Mouse (Mus musculus) fibroblast of lung, adult 2 months (primary cell): Measurements from ENCODE around the gene Casc1.

ENCODE experiments used
- DNase-seq: peaks from one replicate; pipeline ENCODE4 v3.0.0-alpha.2; 2011; ENCODE audit warnings: low read depth

Casc1 gene

DNA sequence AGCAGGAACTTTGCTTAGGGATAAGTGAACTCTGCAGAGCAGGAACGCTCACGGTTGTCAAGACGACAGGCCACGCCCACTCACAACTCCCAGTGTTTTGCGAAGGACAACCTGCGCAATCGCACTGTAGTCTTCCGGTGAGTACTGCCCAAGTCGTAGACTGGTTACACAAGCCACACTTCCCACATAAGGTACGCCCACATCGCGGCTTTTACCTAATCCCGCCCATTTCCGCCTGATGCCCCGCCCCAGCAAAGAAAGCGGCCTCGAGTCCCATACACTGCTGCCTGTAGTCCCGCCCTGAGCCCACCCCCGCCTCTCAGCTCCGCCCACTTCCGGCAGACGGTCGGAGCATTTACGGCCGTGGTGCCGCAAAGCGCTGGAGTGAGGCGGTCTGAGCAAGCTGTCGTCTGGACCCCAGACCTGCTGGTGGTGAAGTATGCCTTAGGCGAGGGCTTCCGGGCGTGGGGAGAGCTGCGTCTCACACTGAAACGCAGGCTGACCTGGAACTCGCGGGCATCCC, at the start of gene Casc1, which contains the start of gene Etfrf1:
Casc1 (minus strand) TSS at position 190 of the 523 bp plus-strand sequence.
Etfrf1 (plus strand) TSS at position 319 of the 523 bp plus-strand sequence.
- DNase-seq: peak; percentile 99

GRCm38 (mm10) chr6:145256701-145257073, 45.9 kb upstream of the Casc1 start:
- no peak for DNase-seq

DNA sequence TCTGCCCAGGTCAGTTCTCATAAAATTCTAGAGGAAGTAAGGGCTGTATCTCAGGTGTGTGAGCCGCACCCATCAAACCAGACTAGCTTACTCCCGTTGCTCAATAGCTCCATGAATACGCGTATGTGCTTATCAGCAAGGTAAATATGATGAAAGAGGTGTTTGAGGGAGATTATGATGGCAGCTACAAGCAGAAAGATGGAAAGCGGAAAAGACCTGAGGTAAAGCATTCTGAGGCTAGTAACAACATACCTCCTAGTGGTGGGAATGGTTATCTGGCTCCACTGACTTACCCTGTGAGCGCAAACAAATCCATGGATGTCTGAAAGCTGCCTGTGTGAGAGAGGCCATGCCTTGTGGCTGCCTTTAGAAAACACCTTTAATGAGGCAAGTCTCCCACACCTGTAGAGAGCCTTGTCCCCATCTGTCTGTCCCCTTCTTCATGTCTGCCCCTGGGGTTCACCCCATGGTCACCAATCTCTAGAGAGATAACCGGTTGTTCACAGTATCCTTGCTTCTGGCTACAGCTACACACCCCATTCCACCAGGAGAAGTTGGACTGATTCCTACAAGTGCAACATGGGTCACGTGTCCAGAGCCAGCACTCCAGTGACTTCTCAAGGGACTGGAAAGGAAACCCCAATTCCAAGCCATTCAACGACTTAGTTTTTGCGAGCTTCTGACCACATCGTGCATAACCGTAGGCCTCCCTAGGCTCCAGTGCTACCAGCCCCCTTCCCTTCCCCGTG, 45.3 kb upstream of the Casc1 start:
- DNase-seq: no peak

DNA sequence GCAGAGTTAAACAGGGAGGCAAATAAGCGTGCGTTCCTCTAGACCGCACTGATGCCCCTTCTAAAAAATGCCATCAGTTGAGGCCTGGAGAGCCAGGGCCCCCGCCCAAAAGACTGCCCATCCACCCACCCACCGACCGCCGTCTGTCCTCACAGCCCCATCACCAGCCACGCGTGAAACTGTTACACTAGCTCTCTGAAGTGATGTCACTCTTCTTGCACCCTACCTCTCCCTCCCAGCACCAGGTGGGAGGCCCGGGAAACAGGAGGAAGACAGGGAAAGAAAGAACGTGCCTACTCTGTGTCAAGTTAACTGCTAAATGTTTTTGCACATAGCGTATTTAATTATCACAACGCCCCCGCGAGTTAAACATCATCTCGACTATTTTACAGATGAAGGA, 40.0 kb upstream of the Casc1 start:
- DNase-seq: no peak

- peak; percentile 23 for DNase-seq
These were observed 39.5 kb upstream of the Casc1 start, which contains the start of gene Kras for GRCm38 (mm10) chr6:145250185-145250791. Gene Kras (minus strand): TSS chr6:145250239.

- no peak for DNase-seq
These were observed 38.7 kb upstream of the Casc1 start for GRCm38 (mm10) chr6:145249291-145250184.

DNA sequence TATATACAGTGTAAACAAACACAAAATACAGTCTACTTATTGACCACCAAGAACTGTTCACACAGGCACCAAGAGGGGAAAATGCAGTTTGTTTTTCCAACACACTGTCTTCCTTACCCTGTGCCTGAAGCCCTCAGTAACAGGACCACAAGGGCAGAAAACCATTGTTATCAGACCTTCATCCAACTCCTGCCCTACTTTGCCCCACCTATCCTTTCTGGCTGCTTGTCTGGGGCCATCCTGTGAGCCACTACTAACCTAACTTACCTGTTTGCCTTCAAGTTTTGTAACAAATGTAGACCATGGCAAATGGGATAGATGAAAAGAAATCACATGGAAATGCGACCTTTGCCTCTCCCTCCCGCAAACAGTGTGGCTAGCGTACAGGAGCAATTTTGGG, 37.1 kb upstream of the Casc1 start:
- DNase-seq: no peak

DNA sequence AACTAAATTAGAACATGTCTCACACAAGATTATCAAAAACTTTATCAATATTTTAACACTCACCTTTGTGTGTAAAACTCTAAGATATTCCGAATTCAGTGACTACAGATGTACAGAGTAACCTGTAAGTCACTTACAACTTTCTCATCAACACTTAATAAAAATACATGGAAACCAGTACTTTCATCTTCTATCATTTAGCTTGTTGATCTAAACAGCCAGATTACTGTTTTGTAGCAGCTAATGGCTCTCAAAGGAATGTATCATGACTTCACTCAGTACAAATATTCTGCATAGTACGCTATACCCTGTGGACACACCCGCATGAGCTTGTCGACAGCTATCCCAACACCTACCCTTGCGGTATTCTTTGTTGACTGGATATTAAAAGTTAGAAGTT, 36.0 kb upstream of the Casc1 start:
- DNase-seq: no peak

GRCm38 (mm10) chr6:145242521-145242920, 31.7 kb upstream of the Casc1 start:
- DNase-seq: no peak

- no peak for DNase-seq
These were observed 29.5 kb upstream of the Casc1 start for GRCm38 (mm10) chr6:145240285-145240684.

DNA sequence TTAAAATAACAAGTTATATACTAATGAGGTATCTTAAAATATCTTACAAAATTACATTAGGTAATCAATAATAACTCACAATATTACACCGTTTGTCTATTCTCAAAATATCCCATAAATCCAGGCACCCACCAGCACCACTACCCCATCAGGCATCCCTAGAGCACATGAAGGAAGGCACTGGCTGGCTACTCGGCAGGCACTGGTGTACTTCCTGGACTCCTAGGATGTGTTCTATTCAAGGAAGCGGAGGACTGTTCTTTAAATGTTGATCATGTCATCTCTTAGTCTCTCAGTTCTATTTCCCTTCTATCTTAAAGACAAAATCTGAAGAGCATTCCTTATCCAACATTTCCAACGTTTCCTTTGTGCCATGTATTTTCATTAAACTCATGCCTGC, 26.3 kb upstream of the Casc1 start:
- no peak for DNase-seq

DNA sequence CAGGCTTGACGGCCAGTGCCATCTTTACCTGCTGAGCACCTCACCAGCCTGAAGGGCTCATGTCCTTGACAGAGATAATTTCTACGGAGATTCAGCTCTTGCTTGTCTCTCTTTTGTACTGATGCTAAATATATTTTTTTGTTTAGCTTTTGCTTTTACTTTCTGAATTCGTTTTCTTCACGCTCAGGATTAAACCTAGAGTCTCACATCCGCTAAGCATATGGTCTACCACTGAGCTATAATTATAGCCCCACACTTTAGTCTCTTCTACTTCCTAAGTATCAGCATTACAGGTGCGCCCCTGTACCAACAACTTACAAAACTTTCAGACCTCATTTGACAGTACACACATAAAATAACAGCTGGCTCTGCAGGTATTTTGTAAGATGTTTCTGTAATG, 24.6 kb upstream of the Casc1 start:
- no peak for DNase-seq

- no peak for DNase-seq
These were observed 23.6 kb upstream of the Casc1 start for GRCm38 (mm10) chr6:145234391-145234790.

DNA sequence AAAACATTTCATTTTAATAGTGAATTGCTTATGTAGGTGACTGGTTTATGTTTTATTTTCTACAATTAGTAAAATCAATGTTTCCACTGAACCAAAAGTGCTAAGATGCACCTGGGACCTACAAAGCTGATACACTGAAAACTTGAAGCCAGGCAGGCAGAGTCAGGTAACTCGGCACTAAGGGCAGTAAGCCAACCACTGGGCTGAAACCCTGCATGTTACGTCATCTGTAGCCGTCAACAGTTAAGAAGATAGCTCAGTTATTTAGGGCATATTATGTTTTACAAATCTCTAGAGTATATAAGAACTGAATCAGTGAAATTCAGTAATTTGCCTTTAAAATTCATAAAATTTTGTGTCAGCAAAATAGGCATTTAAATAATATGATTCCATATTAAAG, 15.5 kb upstream of the Casc1 start:
- DNase-seq: no peak

DNA sequence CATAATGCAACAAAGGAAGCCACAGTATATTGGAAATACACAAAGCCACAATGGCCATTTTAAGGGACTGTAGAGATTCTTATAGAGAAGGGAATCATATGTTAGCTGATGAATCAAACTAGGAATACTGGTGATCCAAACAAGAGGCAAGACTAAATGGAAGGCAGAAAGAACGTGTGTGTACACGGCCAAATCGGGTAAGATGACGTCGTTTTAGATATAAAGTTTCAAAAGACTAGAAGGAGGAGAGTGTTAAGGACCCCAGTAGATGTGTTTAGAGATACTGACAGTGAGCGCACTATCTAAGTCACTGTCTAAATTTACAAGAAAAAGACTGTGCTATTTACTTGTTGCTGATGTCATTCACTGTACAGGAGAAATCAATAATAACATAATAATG, 13.4 kb upstream of the Casc1 start:
- DNase-seq: no peak

- DNase-seq: no peak
These were observed 5.0 kb upstream of the Casc1 start for GRCm38 (mm10) chr6:145215826-145216225.

DNA sequence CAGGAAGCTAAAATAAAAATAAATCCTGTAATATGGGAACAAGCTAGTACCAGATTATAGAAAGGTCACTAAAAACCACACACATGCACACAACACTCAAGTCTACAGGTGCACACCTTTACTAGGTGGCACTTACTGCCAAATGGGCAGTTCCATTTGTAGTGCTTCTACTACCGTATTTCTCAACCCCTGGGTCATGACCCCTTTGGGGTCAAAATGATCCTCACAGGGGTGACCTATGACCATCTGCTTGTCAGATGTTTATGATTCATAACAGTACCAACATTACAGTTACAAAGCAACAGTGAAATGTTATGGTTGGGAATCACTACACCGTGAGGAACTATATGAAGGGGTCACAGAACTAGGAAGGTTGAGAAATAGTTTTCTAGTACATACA, 3.1 kb upstream of the Casc1 start:
- DNase-seq: no peak

DNA sequence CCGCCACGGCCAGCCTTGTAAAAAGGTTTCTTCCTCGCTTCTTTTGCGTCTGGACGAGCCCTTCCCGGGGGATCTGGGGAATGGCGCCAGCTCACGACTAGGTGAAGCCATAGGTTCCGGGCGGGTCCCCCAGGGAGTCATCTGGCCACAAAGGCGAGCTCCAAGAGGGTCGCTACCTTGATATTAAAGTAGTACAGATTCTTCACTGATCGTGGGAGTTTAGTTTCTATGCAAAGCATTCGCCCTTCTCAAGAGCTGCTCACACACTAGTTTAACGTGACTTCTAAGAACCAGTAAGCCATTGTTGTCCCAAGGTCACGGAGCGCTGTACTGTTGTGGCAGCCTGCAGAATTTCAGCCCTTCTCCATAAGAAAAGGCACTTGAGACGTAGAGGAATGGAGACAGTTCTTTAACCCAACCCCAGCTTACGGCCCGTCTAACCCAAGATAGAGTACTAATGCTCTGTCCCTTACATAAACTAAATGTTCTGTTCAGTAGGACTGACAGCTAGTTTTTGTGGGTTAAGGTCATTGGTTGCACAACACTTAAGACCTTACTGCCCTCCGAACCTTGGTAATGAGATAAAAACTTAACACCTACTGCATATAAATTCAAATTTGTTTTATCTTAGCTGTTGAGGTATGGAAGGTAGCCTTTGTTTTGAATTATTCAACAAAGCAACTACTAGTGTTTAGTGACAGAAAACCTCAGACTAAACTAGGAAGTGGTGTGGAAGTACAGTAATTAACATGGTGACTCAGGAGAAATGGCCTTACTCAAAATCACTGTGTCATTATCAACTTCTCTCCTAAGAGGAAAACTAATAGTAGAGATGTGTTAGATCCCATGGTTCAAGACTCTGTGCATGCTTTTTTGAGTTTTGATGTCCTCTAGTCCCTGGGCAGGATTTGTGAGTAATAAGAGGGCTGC, 836 bp upstream of the Casc1 start:
- DNase-seq: peak; percentile 31

- no peak for DNase-seq
These were observed 637 bp downstream of the Casc1 start for GRCm38 (mm10) chr6:145210056-145210680.

- no peak for DNase-seq
These were observed 5.7 kb downstream of the Casc1 start for GRCm38 (mm10) chr6:145205142-145205541.

DNA sequence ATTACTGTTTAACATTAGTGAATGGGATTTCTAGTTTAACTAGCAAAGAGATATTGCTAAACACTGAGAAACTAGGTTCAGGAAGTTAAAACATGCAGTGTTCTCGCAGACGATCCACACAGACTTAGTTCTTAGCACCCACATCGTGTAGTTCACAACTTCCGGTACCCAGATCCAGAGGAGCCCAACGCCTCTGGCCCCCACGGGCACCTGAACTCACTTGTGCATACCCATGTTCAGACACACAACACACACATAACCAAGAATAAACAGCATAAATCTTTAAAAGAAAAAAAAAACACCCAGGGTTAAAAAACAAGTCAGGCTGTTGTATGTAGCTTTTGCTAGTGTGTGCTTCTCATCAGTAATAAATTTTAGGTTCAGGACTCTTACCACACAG, 6.4 kb downstream of the Casc1 start:
- DNase-seq: no peak
